Mouse (Mus musculus) gonadal fat pad, adult 2 months (tissue): Measurements from ENCODE around the gene Mon1a. TPM values are rescaled to one million over a fixed set of nuclear protein-coding genes. Genes with fewer than 3 reads are reported as not detected.
A peak's percentile ranks its signal among the peaks of the same experiment; 100 is the strongest.

Experiments used
- DNase-seq: peaks from one replicate; pipeline ENCODE4 v3.0.0-alpha.2; 2012; ENCODE audit warnings: low read depth
- polyA plus RNA-seq: library from polyadenylated mRNA; depleted of rRNA; stranded (reverse); fragments of >200 nt; gene quantifications from 2 replicates; pipeline ENCODE4 v1.2.3, GENCODE M21; 2012; rRNA removed

The Mon1a gene
- 24.5 and 26.2 TPM in 2 replicates for polyA plus RNA-seq

DNA sequence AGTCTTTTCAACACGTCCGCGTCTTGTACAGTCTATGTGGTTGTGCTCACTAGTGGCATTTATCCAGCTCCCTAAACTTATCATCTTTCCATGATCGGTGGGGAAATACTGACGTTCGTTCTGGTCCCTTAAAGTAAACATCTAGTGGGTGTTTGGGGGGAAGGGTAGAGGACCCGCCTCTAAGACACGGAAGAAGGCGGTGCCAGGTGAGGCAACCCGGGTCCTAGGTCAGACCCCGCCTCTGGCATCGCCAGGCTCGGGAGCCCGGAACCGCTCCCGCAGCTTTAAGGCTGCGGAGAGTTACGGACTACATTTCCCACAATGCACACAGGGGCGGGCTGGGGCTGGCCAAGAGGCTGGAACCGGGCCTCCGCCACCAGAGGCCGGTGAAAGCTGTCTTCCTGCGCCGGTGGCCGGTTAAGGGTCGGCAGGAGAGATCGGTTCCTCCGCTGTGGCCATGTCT is at the start of gene Mon1a:
Mon1a (plus strand) TSS at position 348 of the 463 bp plus-strand sequence.
- no peak for DNase-seq

DNA sequence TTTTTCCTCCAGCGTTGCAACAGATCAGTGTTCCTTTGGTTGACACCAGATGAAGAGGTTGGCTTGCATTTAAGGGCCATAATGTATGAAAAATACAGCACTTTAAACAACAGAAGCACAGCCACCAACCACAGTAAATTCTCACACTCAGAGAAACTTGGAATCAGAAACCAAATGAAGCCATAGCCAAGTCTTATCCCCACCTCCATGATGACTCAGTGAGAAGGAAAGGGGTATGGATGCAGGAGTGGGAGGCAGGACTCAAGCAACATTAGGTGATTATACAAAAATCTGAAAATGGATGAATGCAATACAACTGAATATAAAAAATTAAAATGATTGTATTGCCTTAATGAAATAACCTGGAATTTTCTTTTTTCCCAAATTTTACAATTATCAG is 49.1 kb upstream of the Mon1a start:
- no peak for DNase-seq

DNA sequence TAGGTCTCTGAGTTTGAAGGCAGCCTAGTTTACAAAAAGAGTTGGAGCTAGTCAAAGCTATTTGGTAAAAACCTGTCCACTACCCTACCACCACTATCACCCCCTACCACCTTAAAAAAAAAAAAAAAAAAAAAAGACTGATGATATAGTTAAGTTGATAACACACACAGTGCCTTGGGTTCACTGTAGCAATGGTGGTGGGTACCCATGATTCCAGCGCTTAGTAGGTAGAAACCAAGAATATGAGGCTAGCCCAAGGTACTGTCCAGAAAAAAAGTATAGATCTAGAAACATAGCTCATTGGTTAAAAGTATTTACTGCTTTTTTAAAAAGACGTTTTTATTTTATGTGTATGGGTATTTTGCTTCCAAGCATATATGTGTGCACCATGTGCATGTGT is 45.2 kb upstream of the Mon1a start:
- no peak for DNase-seq

DNA sequence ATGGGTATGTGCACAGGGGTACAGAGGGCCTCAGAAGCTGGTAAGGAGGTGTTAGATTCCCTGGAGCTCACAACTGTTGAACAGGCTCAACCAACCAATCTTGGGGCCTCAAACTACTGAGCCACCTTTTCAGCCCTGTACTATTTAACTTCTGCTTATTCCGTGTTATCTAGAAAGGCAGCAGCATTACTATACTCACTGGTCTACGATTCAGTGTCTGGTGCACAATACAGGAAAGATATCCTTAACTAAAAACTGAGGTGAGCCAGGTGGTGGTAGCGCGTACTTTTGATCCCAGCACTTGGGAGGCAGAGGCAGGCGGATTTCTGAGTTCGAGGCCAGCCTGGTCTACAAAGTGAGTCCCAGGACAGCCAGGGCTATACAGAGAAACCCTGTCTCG is 39.0 kb upstream of the Mon1a start:
- no peak for DNase-seq

DNA sequence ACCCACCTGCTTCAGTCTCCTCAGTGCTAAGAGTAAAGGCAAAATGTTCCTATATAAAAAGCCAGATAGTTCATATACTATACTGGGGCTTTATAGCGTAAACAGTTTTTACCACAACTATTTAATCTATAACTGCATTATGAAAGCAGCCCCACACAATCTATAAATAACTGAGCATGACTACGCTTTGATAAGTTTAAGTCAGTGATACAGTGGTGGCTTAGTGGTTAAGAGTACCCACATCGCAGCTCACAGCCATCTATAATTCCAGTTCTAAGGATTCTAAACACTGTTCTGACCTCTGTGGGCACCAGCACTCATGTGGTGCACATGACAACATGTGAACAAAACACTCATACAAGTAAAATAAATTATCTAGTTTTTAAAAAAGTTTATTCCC is 29.6 kb upstream of the Mon1a start:
- no peak for DNase-seq

DNA sequence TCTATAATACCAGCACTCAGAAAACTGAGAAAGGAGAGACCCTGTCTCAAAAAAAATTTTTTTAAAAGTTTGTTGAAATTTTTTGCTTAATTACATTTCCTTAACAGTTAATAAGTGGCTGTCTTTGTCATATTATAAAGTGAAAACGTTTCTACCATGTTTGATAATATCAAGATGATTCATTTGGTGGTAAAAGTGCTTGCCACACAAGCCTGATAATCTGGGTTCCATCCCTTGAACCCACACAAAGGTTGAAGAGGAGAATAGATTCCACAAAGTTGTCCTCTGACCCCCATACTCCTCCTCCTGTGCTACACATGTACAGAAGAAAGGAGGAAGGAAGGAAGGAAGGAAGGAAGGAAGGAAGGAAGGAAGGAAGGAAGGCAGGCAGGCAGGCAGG is 23.5 kb upstream of the Mon1a start:
- no peak for DNase-seq

DNA sequence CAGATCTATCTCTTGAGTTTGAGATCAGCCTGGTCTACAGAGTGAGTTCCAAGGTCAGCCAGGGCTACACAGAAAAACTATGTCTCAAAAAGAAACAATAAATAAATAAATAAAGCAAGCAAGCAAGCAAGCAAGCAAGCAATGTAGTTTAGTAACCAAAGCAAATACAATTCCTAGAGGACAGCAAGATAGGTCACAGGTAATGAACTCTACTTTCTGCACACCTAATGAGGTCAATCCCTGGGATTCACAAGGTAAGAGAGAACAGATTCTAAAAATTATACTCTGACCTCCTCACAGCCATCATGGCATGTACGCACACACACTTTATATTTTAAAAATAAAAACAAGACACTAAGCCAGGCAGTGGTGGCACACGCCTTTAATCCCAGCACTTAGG is 21.9 kb upstream of the Mon1a start:
- no peak for DNase-seq

DNA sequence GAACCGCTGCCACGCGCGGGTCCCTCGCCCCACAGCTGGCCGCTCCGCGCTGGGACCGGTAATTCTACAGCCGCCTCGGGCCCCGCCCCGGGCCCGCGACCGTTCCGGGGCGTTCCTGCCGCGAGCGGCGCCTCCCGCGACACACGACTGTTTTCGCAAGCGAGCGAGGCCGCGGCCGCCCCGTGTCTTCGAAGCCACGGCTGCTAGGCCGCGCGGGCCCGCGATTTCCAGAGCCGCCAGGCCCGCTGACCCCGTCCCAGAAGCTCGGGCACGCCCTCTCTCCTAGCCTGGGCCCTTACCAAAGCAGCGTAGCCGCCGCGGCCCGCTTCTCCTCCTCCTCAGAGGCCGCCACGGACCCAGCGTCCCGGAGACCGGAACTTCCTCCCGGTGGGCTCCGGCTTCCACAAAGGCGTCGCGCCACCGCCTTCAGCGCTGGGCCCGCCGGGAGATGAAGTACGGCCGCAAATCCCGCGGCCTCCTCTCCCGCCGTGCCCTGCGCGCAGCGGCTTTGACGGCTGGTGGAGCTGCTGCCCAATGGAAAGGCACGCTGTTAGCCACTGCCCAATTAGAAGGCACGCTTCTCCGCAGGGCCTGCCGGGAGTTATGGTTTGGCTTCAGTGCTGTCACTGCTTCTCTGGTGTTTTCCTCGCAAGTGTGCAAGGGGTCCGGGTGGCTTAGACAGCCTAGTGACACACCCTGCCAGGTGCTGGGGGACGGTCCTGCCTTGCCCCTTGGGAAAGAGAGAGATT is 15.4 kb upstream of the Mon1a start:
- peak; percentile 65 for DNase-seq

DNA sequence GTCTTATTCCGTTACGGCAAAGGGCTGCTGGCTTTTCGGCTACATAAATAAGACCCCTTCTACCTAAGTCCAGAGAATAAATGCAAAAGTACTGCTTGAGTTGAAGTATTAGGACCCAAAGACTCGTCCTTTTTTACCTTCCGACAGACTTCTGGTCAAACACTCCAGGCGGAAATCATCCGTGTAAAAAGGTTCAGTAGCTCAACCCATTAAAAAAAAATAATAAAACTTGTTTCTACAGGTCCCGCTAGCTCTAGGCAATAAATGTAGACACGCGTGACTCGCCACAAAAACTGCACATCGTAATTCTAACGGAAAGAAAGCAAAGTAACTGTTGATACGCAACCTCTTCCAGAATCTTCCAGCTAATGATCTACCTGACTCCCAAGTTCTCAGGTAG is 14.8 kb upstream of the Mon1a start, which contains the start of gene Rbm6:
Rbm6 (minus strand) TSS at position 101 of the 400 bp plus-strand sequence.
- no peak for DNase-seq

DNA sequence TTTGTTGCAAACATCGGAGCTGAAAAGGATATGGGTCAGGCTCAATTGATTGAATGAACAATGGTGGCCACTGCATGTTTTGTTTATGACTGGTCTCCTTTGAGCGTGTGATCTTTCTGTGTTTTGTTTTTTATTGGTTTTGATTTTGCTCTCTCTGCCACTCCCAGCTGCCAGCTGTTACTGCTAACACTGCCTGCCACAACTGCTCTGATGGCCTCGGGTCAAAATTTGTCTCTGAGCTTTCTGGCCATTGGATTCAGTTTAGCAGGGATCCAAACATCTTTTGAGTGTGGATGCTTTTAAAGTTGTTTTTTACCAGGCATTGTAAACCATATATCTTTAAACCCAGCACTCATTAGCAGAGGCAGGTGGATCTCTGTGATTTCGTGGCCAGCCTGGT is 7.5 kb upstream of the Mon1a start:
- DNase-seq = no peak

DNA sequence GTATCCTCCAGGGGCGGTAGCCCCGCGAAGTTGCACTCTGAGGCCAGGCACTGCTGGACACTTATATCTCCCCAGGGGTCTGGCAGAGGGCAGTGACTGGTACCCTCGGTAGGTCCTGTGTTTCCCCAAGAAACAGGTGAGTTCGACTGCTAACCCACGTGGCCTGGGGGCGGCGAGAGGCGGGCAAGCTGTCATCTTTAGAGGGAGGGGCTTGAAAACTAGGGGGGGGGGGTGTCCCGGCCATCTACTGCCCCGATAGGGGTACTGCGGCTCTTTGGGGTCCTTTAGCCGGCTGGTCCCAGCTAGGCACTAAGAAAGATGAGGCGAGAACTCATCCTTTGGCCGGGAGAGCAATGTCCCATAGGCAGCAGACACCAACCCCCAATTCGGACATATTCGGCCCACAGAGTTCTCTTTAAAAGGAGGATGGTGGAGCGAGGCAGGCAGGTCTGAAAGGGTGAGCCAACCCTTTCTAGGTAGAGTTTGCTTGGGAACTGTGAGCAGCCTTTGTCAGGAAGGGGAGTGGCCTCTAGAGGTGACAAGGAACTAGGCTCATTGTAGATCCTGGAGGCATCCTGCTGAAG is 408 bp downstream of the Mon1a start:
- no peak for DNase-seq

DNA sequence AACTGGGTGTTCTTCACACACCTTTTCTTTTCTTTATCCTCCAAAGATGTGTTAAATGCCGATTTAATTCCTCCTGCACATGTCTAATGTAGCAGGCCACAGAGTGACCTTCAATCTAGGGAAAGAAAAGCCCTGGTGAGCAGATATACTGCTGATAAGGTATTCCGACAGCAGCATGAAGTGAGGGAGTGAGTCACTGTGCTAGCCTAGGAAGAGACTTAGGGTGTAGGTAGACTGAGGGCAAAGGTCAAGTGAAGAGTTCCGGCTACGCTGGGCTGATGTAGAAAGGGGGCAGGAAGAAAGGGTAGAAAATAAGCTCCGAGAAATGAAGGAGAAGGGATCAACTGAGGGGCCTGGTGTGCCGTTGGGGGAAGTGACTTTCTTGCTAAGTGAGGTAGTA is 2.3 kb downstream of the Mon1a start:
- no peak for DNase-seq

DNA sequence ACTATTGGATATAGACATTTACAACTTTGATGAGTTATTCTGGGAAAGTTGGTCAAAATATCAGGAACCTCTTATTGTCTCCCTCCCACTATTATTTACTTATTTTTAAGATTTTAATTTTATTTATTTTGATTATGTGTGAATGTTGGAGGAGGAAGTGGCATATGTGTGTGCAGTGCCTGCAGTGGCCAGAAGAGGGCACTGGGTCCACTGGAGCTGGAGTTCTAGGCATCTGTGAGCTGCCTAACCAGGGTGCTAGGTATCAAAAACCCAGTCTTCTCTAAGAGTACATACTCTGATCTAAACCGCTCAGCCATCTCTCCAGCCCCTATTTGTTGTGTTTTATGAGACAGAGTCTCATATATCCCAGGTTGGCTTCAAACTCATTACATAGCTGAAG is 3.1 kb downstream of the Mon1a start:
- DNase-seq = no peak

DNA sequence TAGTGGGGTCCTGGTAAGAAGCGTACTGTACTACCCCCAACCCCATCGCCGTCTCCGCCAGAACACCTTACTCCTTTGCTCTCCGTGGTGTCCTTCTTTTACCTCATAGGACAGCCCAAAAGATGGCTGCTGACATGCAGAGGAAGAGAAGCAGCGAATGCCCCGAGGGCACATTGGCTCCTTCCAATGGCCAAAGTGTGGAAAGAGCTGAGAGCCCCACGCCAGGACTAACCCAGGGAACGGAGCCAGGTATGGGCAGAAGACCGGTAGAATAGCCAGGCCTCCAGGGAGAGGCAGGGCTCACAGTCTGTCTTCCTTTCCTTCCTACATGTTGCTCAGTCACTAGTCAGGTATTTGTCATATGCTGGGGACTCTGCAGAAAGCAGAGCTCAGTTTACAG is 10.6 kb downstream of the Mon1a start:
- no peak for DNase-seq

DNA sequence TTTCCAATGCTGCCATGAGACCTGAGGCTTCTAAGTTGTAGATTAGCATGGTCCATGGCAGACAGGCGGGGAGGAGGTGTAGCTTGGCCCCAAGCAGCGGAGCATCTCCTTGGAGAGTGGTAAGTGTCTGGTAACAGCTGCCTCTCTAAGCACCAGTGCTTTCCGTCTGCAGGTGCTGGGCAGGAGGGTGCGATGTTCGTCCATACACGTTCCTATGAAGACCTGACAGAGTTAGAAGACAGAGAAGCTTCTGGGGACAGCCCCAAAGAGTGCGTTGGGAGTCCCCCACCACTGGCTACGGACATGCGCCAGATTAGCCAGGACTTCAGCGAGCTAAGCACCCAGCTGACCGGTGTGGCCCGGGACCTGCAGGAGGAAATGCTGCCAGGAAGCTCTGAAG is 11.9 kb downstream of the Mon1a start:
- DNase-seq = no peak

DNA sequence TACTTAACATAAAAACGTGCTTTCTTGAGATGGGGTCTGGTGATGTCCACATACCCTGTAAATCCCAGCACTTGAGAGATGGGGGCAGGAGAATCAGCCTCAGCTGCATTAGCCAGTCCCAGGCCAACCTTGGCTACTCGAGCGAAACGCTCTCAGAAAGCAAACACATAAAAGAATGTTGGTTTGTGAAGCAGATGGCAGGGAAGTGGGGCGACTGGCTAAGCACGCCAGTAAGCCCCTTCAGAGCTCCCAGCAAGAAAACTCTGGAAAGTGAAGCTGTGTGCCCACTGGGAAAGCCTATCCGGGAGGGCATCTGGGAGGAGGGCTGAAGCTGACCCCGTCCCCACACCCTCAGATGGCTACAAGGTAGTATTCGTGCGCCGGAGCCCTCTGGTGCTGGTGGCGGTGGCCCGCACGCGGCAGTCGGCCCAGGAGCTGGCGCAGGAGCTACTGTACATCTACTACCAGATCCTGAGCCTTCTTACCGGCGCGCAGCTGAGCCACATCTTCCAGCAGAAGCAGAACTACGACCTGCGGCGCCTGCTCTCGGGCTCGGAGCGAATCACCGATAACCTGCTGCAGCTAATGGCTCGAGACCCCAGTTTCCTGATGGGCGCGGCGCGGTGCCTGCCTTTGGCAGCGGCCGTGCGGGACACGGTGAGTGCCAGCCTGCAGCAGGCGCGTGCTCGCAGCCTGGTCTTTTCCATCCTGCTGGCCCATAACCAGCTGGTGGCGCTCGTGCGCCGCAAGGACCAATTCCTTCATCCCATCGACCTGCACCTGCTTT is 13.1 kb downstream of the Mon1a start:
- no peak for DNase-seq

DNA sequence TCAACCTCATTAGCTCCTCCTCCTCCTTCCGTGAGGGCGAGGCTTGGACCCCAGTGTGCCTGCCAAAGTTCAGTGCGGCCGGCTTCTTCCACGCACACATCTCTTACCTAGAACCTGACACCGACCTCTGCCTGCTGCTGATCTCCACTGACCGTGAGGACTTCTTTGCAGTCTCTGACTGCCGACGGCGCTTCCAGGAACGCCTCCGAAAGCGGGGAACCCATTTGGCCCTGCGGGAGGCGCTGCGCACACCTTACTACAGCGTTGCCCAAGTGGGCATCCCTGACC is 13.6 kb downstream of the Mon1a start:
- DNase-seq = no peak

DNA sequence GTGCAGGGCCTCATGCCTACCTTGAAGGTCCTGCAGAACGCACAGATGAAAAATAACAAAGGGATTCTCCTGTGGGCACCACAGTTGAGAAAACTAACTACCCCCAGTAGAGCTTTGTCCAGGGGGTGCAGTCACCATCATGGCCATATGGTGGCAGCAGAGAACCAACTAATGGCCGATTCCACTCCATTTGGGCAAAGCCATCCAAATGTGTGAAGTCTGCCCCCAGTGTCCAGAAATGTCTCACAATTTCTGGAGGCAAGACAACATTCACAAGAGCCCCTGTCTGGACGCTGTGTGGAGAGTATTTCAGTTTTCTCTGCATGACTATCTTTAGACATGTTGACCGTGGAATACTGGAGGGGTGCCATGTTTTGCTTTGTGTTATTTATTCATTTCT is 16.8 kb downstream of the Mon1a start:
- no peak for DNase-seq

DNA sequence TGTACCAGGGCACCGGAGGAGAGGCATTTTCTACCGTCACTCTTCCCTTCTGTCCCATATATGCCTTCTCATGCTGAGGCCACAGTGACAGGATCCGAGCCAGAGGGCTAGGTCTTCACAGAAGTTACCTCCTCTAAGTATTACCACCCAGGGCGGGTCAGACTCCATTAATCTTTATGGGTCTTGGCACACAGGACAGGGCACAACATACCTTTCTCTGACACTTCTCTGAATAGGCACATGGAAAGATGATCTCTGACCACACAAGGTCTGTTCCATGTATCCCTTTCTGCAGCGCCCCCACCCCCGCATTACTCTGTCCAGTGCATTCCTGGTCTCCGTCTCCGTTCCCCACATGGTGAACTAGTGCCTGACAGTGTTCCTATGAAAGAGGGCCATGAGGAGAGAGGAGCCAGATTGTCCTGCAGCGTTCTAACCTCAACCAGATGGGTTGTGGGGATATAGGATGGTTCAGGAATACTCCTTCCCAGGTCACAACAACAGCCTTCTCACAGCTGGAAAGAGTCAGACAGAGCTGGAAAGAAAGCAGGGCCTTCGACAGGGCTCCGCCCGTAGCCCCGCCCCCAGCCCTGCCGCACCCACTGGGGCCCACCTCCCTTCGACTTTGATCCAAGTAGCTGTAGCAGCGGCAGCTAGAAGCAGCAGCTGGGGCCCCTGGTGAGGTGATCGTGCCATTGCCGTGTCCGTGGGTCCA is 18.5 kb downstream of the Mon1a start, which contains the start of gene Mst1r:
Mst1r (plus strand) TSS at position 622 of the 715 bp plus-strand sequence.
- no peak for DNase-seq

DNA sequence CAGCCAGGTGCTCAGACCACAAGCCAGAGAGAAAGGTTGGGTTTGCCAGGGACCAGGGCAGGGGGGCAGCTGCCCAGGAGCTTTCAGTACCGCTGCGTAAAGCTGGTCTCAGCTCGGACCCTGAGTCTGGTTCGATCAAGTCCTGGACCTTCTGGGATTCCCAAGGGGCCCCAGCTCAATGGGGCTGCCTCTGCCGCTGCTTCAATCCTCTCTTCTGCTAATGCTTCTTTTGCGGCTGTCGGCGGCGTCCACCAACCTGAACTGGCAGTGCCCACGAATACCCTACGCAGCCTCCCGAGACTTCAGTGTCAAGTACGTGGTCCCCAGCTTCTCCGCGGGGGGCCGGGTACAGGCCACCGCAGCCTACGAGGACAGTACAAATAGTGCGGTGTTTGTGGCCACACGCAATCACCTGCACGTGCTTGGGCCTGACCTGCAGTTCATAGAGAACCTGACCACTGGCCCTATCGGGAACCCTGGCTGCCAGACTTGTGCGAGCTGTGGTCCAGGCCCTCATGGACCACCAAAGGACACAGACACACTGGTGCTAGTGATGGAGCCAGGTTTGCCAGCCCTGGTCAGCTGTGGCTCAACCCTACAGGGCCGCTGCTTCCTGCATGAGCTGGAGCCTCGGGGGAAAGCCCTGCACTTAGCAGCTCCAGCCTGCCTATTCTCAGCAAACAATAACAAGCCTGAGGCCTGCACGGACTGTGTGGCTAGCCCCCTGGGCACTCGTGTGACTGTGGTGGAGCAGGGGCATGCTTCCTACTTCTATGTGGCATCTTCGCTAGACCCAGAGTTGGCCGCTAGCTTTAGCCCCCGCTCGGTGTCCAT is 19.2 kb downstream of the Mon1a start:
- DNase-seq = no peak

DNA sequence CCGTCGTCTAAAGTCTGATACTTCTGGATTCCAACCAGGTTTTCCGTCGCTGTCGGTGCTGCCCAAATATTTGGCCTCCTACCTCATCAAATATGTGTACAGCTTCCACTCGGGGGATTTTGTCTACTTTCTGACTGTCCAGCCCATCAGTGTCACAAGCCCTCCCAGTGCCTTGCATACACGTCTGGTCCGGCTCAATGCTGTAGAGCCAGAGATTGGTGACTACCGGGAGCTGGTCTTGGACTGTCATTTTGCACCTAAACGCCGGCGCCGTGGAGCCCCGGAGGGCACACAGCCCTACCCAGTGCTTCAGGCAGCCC is 19.8 kb downstream of the Mon1a start:
- DNase-seq = no peak
